Mouse (Mus musculus) inflammation-experienced regulatory T-cells, adult 6 months (primary cell): Measurements from ENCODE around the gene Tnrc6c. TPM values are rescaled to one million over a fixed set of nuclear protein-coding genes. Genes with fewer than 3 reads are reported as not detected.
A peak's percentile ranks its signal among the peaks of the same experiment; 100 is the strongest.

Experiments used
- ATAC-seq: one replicate; pipeline ENCODE4 v1.8.0; 2017
- polyA plus RNA-seq, 3 experiments: library from polyadenylated mRNA; unstranded; fragments of 100-300 nt; shearing (Covaris generic); gene quantifications; one replicate each; pipeline ENCODE4 v1.2.1; 2017

Tnrc6c gene
- 10 to 100 TPM; 10.8 to 19.2 (median 17.4) TPM for polyA plus RNA-seq

DNA sequence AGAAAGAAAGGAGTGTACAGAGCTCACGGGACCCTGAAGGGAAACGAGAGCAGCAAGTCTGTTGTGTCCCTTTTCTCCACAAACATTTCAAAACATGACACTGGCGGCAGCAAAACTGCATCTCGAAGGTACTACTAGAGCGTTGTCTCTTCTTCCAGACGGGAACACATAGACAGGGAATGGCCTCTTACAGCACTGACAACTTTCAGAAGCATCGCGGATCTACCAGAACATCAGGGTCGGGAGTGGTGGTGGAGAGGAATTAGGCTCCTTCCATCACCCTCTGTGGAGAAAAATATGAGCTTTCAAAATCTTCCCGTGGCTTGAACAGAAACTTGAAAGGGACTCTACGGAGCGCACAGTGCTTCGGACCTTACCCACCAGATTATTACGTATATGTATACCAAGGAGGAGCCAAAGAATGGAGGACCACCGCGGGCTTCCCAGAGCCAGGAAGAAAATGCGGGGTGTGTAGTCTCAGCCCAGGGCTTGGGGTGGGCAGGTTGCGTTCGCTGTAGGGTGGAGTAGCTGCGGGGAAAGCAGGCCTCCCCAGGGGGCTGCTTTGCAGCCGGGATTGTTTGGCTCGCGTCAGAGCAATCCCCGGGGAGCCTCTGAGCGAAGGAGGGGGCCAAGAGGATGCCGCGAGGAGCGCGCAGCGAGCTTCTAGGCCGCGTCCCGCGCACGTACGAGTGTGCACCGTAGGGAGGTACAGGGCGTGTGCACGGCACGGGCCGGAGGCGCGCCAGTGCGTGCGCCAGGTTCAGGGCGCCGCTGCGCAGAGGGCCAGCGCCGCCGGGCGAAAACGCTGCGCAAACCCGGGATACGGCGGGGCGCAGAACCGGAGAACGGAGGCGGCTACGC, at the start of gene Tnrc6c:
Gene Tnrc6c (plus strand): TSS at position 799 of the 861 bp plus-strand sequence.
- peak; percentile 66 for ATAC-seq

GRCm38 (mm10) chr11:117606137-117606536, 48.0 kb upstream of the Tnrc6c start:
- ATAC-seq = no peak

- no peak for ATAC-seq
Observed at GRCm38 (mm10) chr11:117606605-117607203, 47.4 kb upstream of the Tnrc6c start.

DNA sequence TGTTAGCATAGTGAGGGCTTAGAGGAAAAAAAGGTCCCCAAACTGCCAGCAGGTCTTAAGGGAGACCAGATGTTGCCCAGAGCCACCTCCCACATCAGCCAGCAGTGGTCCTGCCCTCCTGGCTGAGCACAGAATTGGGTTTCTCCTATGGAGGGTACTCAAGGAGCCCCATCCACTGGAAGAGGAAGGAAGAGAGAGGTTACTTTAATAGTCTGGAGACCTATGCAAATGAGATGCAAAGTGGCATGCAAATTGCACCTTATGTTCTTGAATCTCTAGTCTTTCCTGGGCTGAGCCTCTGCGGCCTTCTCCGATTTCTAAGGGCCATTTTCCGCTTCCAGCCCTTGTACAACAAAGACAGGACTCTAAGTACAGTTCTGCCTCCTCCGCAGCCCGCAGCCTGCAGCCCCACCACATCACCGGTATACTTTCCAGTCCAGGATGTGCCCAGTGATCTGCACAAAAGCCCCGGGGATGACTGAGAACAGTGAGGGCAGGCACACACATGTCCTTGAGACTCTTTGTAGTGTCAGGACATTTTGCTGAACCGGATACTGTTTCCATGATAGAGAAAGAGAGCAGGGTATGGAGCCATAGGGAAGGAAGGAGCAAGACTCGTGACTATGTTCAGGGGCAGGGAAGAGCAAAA, 45.8 kb upstream of the Tnrc6c start:
- no peak for ATAC-seq

GRCm38 (mm10) chr11:117608976-117609375, 45.1 kb upstream of the Tnrc6c start:
- no peak for ATAC-seq

DNA sequence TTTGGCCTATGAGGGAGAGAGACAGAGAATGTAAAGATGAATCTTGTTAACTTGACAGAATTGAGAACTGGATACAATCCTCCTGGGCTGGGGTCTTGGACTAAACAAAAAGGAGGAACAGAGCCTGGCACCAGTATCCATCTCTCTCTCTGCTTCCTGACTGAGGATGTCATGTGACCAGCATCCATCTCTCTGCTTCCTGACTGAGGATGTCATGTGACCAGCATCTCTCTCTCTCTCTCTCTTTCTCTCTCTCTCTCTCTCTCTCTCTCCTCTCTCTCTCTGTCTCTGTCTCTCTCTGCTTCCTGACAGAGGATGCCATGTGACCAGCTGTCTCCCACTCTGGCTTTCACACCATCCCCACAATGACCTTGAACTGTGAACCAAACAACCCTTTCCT, 43.5 kb upstream of the Tnrc6c start:
- ATAC-seq = peak; percentile 43

DNA sequence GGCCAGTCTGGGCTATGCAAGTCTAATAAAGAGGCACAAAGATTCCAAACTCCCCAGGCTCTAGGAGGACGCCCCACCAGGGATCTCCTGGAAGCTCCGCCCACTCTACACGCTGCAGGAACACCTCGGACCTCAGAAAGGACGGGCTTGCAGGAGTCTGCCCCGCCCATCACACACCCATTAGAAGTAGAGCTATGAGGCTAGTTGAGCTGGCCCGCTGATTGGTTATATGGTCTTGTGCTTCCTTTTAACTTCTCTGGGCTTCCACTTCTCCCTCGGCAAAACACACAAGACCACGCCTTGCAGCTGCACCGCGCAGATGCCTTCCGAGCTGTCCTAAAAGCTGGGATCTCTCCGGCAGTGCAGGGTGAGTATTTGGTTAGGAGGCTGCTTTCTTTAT, 43.0 kb upstream of the Tnrc6c start:
- ATAC-seq = peak; percentile 85

DNA sequence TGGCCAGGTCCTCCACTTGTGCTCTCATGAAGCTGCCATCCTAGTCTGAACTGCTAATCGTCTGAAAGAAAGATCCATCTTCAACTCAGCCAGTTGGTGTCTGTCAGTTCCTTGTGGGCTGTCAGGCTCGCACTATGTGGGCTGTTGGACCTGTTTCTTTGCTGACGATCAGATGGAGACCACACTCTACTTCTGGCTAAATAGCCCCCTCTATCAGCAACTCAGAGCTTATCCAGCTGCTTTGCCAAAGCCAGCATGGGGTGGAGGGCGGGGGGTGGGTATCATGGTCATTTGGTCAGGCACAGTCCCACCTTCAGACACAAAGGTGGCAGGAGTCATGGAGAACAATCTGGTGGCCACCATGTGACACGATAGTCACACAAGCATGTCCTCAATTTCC, 42.2 kb upstream of the Tnrc6c start:
- no peak for ATAC-seq

GRCm38 (mm10) chr11:117612885-117613284, 41.2 kb upstream of the Tnrc6c start:
- ATAC-seq = no peak

- ATAC-seq = no peak
Observed at GRCm38 (mm10) chr11:117617368-117617908, 36.7 kb upstream of the Tnrc6c start.

GRCm38 (mm10) chr11:117618214-117618613, 35.9 kb upstream of the Tnrc6c start:
- ATAC-seq = no peak

DNA sequence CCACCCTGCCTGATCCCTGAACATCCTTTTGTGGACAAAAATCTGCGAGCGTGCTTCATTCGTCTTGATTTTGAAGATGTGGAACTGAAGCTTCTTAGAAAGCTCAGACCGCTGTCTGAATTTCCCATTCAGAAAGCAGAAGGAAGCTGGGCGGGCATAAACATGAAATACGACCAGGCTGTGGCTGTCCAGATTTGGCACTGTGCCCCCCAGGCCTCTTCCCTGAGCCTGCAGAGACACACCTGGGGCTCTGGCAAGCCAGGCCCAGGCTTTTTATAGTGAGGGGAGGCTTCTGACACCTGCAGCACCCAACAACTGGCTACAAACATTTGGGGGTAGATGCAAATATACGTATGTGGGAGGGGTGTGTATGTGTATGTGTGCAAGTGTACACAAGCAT, 35.3 kb upstream of the Tnrc6c start:
- no peak for ATAC-seq

- ATAC-seq = no peak
Observed at GRCm38 (mm10) chr11:117619581-117619980, 34.5 kb upstream of the Tnrc6c start.

DNA sequence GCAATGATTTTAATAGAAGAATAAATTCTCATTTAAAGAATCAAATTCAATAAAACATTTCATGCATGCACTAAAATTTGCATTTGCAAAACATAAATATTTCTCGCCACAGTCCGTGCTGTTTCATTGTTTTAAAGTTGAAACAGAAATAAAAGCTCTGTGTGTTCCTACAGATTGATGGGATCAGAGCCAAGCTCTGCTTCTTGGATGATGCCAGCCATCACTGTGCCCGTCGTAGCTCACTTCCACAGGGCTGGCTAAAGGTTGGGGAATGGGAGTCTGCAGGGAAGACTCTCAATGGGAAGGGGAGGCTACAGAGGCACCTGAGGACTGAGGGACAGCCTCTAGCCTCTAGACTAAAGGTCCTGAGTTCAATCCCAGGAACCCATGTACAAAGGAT, 28.9 kb upstream of the Tnrc6c start:
- ATAC-seq = no peak

DNA sequence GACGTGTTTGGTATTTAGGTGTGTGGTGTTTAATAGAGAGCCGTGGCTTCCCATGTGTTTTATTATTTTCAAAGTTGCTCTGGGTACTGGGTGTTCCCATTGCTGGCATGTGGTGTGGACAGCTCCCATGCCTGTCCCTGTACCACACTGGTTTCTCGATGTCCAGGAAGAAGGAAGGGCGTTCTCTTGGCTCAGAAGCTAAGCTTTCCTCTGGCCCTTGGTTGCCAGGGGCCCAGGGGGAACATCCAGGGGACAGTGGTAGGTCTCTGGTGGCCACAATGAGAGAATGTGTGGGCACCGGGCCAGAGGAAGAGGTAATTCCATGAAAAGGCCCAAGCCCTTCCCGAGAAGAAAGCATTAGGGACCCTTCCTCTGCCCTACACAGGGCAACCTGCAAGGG, 27.5 kb upstream of the Tnrc6c start:
- ATAC-seq = no peak

- ATAC-seq = peak; percentile 64
Observed at GRCm38 (mm10) chr11:117627060-117627562, 27.0 kb upstream of the Tnrc6c start.

DNA sequence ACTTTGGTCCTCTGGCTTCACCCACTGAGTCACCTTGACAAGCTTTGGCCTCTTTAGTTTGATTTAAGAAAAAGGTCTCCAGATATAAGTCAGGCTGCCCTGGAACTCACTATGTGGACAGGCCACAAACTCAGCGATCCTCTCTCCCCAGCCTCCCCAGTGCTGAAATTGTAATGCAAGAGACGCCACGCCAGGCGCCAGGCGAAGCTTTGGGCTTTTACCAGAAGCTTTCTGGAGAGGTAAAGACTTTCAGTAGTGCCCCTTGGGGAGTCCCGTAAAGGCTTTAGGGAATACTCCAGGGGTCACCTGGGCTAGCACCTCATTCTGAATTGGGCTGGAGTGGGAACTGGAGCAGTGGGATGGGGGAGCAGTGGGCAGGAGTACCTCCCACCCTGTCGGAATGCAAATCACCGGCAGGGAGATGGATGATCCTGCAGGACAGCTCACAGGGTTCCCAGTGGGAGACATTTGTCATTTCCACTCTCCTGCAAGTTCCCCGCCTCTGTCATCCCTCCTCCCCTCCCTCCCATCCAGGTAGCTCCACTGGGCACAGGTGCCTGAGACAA, 26.3 kb upstream of the Tnrc6c start:
- ATAC-seq = no peak

DNA sequence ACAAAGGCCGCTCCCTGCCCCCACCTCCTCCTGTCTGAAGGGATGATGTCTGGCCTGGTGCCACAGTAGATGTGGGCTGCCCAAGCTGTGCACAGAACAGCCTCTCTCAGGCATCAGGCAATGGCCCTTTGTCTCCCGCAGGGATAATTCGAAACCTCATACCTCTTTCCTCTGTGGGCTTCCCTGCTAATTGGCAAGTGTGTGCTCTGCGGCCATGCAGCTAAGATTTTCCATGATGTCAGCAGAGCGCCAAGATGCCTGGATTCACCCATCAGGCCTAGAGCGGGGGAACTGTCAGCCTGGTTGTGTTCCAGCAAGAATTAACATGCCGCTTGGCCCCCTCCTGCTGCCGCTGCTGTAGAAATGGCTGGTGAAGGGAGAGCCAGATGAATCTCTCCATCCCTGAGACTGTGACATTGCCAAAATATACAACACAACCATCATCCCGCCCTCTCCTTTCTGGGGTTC, 25.7 kb upstream of the Tnrc6c start:
- ATAC-seq = no peak

GRCm38 (mm10) chr11:117629865-117630264, 24.2 kb upstream of the Tnrc6c start:
- ATAC-seq = no peak

- ATAC-seq = no peak
Observed at GRCm38 (mm10) chr11:117630868-117631565, 23.1 kb upstream of the Tnrc6c start.

DNA sequence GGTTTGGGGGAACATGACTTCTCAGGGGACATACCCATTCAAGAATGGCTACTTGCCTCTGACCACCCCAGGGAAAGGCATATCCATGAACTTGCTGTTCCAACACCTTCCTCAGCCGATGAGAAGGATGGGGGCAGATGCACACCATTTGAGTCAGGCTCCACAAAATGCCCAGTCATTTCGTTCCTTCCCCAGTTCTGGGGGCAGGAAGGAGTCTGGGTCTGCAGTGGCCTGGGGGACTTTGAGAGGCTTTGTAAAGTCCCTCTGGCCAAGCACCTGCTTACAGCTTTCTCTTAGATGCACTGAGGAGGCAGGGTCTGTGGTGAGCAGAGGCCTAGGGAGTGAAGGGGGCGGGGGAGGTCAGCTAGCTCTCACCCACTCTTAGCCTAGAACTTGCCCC, 20.8 kb upstream of the Tnrc6c start:
- no peak for ATAC-seq

DNA sequence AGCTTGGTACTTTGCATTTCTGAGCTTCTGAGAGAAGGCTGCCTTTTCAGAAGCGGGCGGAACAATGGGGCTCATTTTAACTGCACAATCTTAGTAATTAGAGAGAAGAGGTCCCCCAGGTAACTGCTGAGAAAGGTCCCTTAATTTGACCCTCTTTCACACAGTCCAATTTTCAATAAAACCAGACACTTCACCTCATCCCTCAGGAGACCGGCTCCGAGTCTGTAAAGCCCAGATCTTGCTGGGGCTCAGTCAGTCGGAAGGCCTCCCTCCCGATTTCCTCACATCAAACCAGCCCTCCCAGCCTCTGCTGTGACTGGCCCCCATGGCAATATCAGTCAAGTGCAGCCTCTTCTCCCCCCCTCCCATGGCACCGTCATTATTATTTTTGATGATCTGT, 15.7 kb upstream of the Tnrc6c start:
- ATAC-seq = no peak
